In the genomic region with DNA sequence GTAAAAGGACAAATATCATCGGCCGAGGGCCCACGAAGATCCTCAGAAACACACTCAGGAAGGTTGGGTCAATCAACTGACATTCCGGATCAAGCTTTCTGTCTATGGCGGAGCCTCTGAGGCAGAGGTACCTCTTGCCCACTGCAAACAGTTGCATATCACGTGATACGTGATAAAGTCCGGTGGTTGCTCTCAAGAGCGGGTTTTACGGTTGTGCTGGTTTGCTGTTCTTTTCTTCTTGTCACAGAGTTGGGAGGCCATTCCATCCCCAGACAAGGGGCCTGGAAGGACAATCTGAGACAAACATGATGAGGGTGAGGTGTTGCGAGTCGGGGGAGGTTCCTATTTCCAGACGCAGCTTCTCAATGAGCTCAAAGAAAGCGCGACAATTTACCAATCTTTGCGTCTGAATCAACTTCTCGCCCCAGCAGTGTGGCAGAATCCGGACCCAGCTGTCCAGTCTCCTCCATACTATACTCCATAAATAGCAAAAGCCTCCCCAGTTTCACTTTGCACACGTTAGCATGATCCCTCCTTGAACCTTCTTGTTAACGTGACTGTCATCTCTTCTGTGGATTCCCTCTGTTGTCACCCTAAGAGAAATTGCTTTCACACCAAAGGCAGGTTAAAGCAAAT, we compare ENCODE assay signal across 16 mouse cellular contexts.
DNase-seq lines count a peak whose midpoint lies in the region; ATAC-seq and TF ChIP-seq lines count a peak whose summit lies in the region.
"Had no signal": no experiment of that assay in that cellular context is flagged by ENCODE, and none has a peak within 500 bp of the region (broad histone marks: within the 10 kb centered on the region; RNA-seq: fewer than 3 reads in every experiment).

No protein-coding gene starts in this region.

- peak overlapping the region; percentile 16 for H3K4me2 ChIP-seq in heart, embryonic 11.5 days
- 0 out of 2 replicates have a peak overlapping the region, but pooled peaks have one; percentile 5 for H3K4me2 ChIP-seq in lung, postnatal 0 days (replicated peaks; ENCODE audit: low read depth, low read length)
- H3K4me2 ChIP-seq in hindbrain, embryonic 16.5 days (ENCODE audit: low read length): no peak overlapping the region
- H3K4me2 ChIP-seq: embryonic facial prominence, embryonic 13.5 days; kidney, embryonic 15.5 days had no signal

- intact Hi-C loops in heart, postnatal 10 days (cut with DNase I): loop anchor here (5.0 kb wide), 1 partner anchor 53 kb away; no protein-coding TSS in a partner anchor

- H3K79me2 ChIP-seq in macrophage (ENCODE audit: inconsistent target): no peaks in the 10 kb centered on the region

- H3K27ac ChIP-seq in heart, embryonic 11.5 days (ENCODE audit: low read depth, low read length): no peak overlapping the region
- no peak overlapping the region for H3K27ac ChIP-seq in lung, postnatal 0 days (ENCODE audit: low read length)
- H3K27ac ChIP-seq in macrophage: peak overlapping the region; percentile 69
- H3K27ac ChIP-seq in hindbrain, embryonic 16.5 days (ENCODE audit: low read depth, low read length): no peak overlapping the region
- H3K27ac ChIP-seq: embryonic facial prominence, embryonic 13.5 days; forebrain, embryonic 10.5 days; hindbrain, postnatal 0 days; kidney, embryonic 15.5 days; midbrain, embryonic 10.5 days had no signal

- no peaks in the 10 kb centered on the region for H3K27me3 ChIP-seq in heart, embryonic 11.5 days (ENCODE audit: control insufficient read depth, insufficient read depth, low read length)
- H3K27me3 ChIP-seq in lung, postnatal 0 days (replicated peaks; ENCODE audit: insufficient read depth, low read length): no peaks in the 10 kb centered on the region
- no peaks in the 10 kb centered on the region for H3K27me3 ChIP-seq in hindbrain, embryonic 16.5 days (replicated peaks; ENCODE audit: control insufficient read depth, insufficient read depth, low read length)
- H3K27me3 ChIP-seq: embryonic facial prominence, embryonic 13.5 days; kidney, embryonic 15.5 days had no signal

- H3K4me1 ChIP-seq in heart, embryonic 11.5 days (ENCODE audit: control insufficient read depth, insufficient read depth, low read length): peaks cover 16% of the 10 kb centered on the region
- H3K4me1 ChIP-seq in lung, postnatal 0 days (ENCODE audit: insufficient read depth, low read depth, low read length): no peaks in the 10 kb centered on the region
- no peaks in the 10 kb centered on the region for H3K4me1 ChIP-seq in hindbrain, embryonic 16.5 days (ENCODE audit: control insufficient read depth, insufficient read depth, low read depth, low read length)
- H3K4me1 ChIP-seq: embryonic facial prominence, embryonic 13.5 days had no signal

- TF ChIP-seq EP300 in lung, postnatal 0 days (IDR thresholded peaks at IDR 0.05): no peak

- TF ChIP-seq CTCF in lung, postnatal 0 days (IDR thresholded peaks at IDR 0.05): no peak

- no peaks in the 10 kb centered on the region for H3K9me3 ChIP-seq in heart, embryonic 11.5 days (replicated peaks; ENCODE audit: control insufficient read depth, low read length)
- H3K9me3 ChIP-seq in lung, postnatal 0 days (ENCODE audit: low read length): no peaks in the 10 kb centered on the region
- no peaks in the 10 kb centered on the region for H3K9me3 ChIP-seq in hindbrain, embryonic 16.5 days (ENCODE audit: control insufficient read depth, low read length)
- H3K9me3 ChIP-seq: embryonic facial prominence, embryonic 13.5 days; forebrain, embryonic 10.5 days; kidney, embryonic 15.5 days; midbrain, embryonic 10.5 days had no signal

- DNase-seq in heart, postnatal 10 days: no peak
- DNase-seq in lung, postnatal 0 days (ENCODE audit: low spot score): no peak
- no peak for DNase-seq in lung, postnatal 36 days
- no peak for DNase-seq in layer of hippocampus, adult 18-20 months (ENCODE audit: low spot score in 2 of 2)
- DNase-seq: cerebellum, adult 11 months; right cerebral cortex, postnatal 14 days had no signal

- no peak overlapping the region for H3K4me3 ChIP-seq in heart, embryonic 11.5 days (ENCODE audit: low read depth, low read length)
- no peak overlapping the region for H3K4me3 ChIP-seq in lung, postnatal 0 days (ENCODE audit: low read depth, low read length)
- no peak overlapping the region for H3K4me3 ChIP-seq in macrophage (ENCODE audit: inconsistent target)
- H3K4me3 ChIP-seq in hindbrain, embryonic 16.5 days (ENCODE audit: low read length): no peak overlapping the region
- H3K4me3 ChIP-seq: embryonic facial prominence, embryonic 13.5 days; forebrain, embryonic 10.5 days; kidney, embryonic 15.5 days; midbrain, embryonic 10.5 days had no signal

- H3K36me3 ChIP-seq in heart, embryonic 11.5 days (ENCODE audit: control insufficient read depth, insufficient read depth, low read length): no peaks in the 10 kb centered on the region
- H3K36me3 ChIP-seq in lung, postnatal 0 days (ENCODE audit: insufficient read depth, low read length): no peaks in the 10 kb centered on the region
- no peaks in the 10 kb centered on the region for H3K36me3 ChIP-seq in macrophage (ENCODE audit: inconsistent target)
- no peaks in the 10 kb centered on the region for H3K36me3 ChIP-seq in hindbrain, embryonic 16.5 days (ENCODE audit: control insufficient read depth, insufficient read depth, low read length)
- H3K36me3 ChIP-seq: embryonic facial prominence, embryonic 13.5 days; forebrain, embryonic 10.5 days; G1E; kidney, embryonic 15.5 days; midbrain, embryonic 10.5 days had no signal

- ATAC-seq in heart, embryonic 11.5 days (replicated peaks; ENCODE audit: insufficient number of reproducible peaks, low FRiP score, low TSS enrichment): no peak
- 0 out of 2 replicates have a peak, but pooled peaks have one; percentile 5 for ATAC-seq in lung, postnatal 0 days
- ATAC-seq in megakaryocyte-erythroid progenitor cell, adult 5-6 weeks (replicated peaks; ENCODE audit: low FRiP score, low TSS enrichment, poor library complexity, severe bottlenecking): no peak
- ATAC-seq in hindbrain, embryonic 16.5 days: no peak
- ATAC-seq: hindbrain, postnatal 0 days had no signal

- H3K9ac ChIP-seq in heart, embryonic 11.5 days (ENCODE audit: low read depth, low read length): no peak overlapping the region
- no peak overlapping the region for H3K9ac ChIP-seq in lung, postnatal 0 days (replicated peaks; ENCODE audit: low read depth)
- H3K9ac ChIP-seq in hindbrain, embryonic 16.5 days (ENCODE audit: low read depth, low read length): no peak overlapping the region
- H3K9ac ChIP-seq: embryonic facial prominence, embryonic 13.5 days; kidney, embryonic 15.5 days had no signal

- WGBS in heart, embryonic 11.5 days (ENCODE audit: insufficient replicate concordance): 74% methylated on average over 20 of the region's 20 CpGs
- 81% methylated on average over 20 of the region's 20 CpGs for WGBS in lung, postnatal 0 days
- 84% methylated on average over 19 of the region's 20 CpGs for WGBS in macrophage (ENCODE audit: missing documents)
- 85% methylated on average over 20 of the region's 20 CpGs for WGBS in hindbrain, embryonic 16.5 days
